Mouse (Mus musculus): ENCODE measurements at regions not wholly inside any gene's neighbourhood (a gene's known extent, or its start where the extent isn't known, plus 50 kb on each side); places are given as distances from the start of the nearest gene placed in this dataset.

GRCm38 (mm10) chr9:32874306-32874875 is 238.4 kb downstream of the Ets1 start (continued):
- TF ChIP-seq RCOR1 (conservative IDR thresholded peaks at IDR 0.05; ENCODE audit: low read depth, low read length) (no peak), EP300 (IDR thresholded peaks at IDR 0.05; ENCODE audit: low read length) (no peak)

GRCm38 (mm10) chr9:32882819-32883587 is 247.0 kb downstream of the Ets1 start:
- Histone ChIP-seq H3K27ac (ENCODE audit: insufficient read depth, low read depth) (no peak overlapping the region), H3K4me1 (ENCODE audit: control insufficient read depth in 1 of 2, insufficient read depth in 2 of 2) (peaks cover 0 to 1% of the 10 kb centered on the region in 2 experiments; a peak in 1 of 4 replicates), H3K4me2 (ENCODE audit: insufficient read depth, low read depth, poor library complexity, severe bottlenecking) (no peak overlapping the region), H3K4me3 (replicated peaks in 1 of 3; ENCODE audit: low read depth in 2 of 3, low read length in 2 of 3, poor library complexity in 1 of 3) (no peak overlapping the region), H3K9ac (ENCODE audit: insufficient read depth, low read depth) (no peak overlapping the region), H3K9me3 (replicated peaks; ENCODE audit: low read length) (no peaks in the 10 kb centered on the region), H3K36me3 (replicated peaks in 1 of 2; ENCODE audit: control insufficient read depth in 1 of 2, insufficient read depth in 1 of 2, low read length in 1 of 2) (no peaks in the 10 kb centered on the region), H3K79me2 (replicated peaks; ENCODE audit: control insufficient read depth, extremely low read depth, insufficient read depth, poor library complexity, severe bottlenecking) (no peaks in the 10 kb centered on the region), H3K27me3 (replicated peaks) (no peaks in the 10 kb centered on the region)
- in situ Hi-C loops (cut with MboI; ENCODE audit: low pct_ligation_motif_present, low pct_unique_long_range_greater_than_20kb, low sequenced_read_pairs), result no loop called here
- dilution Hi-C loops (cut with MboI; ENCODE audit: extremely low pct_ligation_motif_present, extremely low pct_unique_long_range_greater_than_20kb, low sequenced_read_pairs), result no loop called here
- TF ChIP-seq NRF1 (IDR thresholded peaks at IDR 0.05; ENCODE audit: low read depth, low read length), result no peak
- TF ChIP-seq UBTF (IDR thresholded peaks at IDR 0.05; ENCODE audit: low read depth, low read length), result no peak
- TF ChIP-seq USF1 (IDR thresholded peaks at IDR 0.05; ENCODE audit: low read depth, low read length), result no peak
- TF ChIP-seq RCOR1 (conservative IDR thresholded peaks at IDR 0.05; ENCODE audit: low read depth, low read length), result no peak
- TF ChIP-seq NELFE (IDR thresholded peaks at IDR 0.05; ENCODE audit: low read depth, low read length), result no peak
- no peak for TF ChIP-seq EP300 (IDR thresholded peaks at IDR 0.05; ENCODE audit: low read length)
- no peak for TF ChIP-seq MEF2A (IDR thresholded peaks at IDR 0.05; ENCODE audit: borderline replicate concordance, low read depth, low read length)
- no peak for DNase-seq (ENCODE audit: extremely low read depth)

- Histone ChIP-seq H3K9me3 (replicated peaks; ENCODE audit: low read length) (no peaks in the 10 kb centered on the region), H3K4me3 (replicated peaks in 1 of 3; ENCODE audit: low read depth in 2 of 3, low read length in 2 of 3, poor library complexity in 1 of 3) (no peak overlapping the region), H3K4me1 (ENCODE audit: control insufficient read depth in 1 of 2, insufficient read depth in 2 of 2) (no peaks in the 10 kb centered on the region), H3K27me3 (replicated peaks) (no peaks in the 10 kb centered on the region), H3K36me3 (replicated peaks in 1 of 2; ENCODE audit: control insufficient read depth in 1 of 2, insufficient read depth in 1 of 2, low read length in 1 of 2) (no peaks in the 10 kb centered on the region), H3K9ac (ENCODE audit: insufficient read depth, low read depth) (no peak overlapping the region), H3K79me2 (replicated peaks; ENCODE audit: control insufficient read depth, extremely low read depth, insufficient read depth, poor library complexity, severe bottlenecking) (no peaks in the 10 kb centered on the region), H3K4me2 (ENCODE audit: insufficient read depth, low read depth, poor library complexity, severe bottlenecking) (no peak overlapping the region), H3K27ac (ENCODE audit: insufficient read depth, low read depth) (no peak overlapping the region)
- TF ChIP-seq POLR2A (IDR thresholded peaks at IDR 0.05; ENCODE audit: low read depth, low read length) (no peak), ZMIZ1 (IDR thresholded peaks at IDR 0.05; ENCODE audit: low read depth, low read length) (no peak), HCFC1 (IDR thresholded peaks at IDR 0.05; ENCODE audit: low read depth, low read length) (no peak), MAZ (IDR thresholded peaks at IDR 0.05; ENCODE audit: low read depth, low read length) (no peak), CHD1 (IDR thresholded peaks at IDR 0.05; ENCODE audit: low read depth, low read length) (no peak), BHLHE40 (IDR thresholded peaks at IDR 0.05; ENCODE audit: low read depth, low read length) (no peak)
- no peak for DNase-seq (ENCODE audit: extremely low read depth)
- dilution Hi-C loops (cut with MboI; ENCODE audit: extremely low pct_ligation_motif_present, extremely low pct_unique_long_range_greater_than_20kb, low sequenced_read_pairs), result no loop called here
- in situ Hi-C loops (cut with MboI; ENCODE audit: low pct_ligation_motif_present, low pct_unique_long_range_greater_than_20kb, low sequenced_read_pairs), result no loop called here
Measured at GRCm38 (mm10) chr9:32886008-32886650, 250.1 kb downstream of the Ets1 start.
